Mouse (Mus musculus): ENCODE data around the gene Rsph6a.

GRCm38 (mm10) chr7:19075231-19075630 is 20.7 kb downstream of the Rsph6a start:
- no peak for TF ChIP-seq CTCF (IDR thresholded peaks at IDR 0.05; ENCODE audit: borderline replicate concordance, insufficient read depth, low read depth, low read length)
- no peak for TF ChIP-seq POLR2A (IDR thresholded peaks at IDR 0.05; ENCODE audit: borderline replicate concordance, insufficient read depth, low read length)
